Mouse (Mus musculus): Measurements from ENCODE around the gene Crybb3.
"Not testable (repeated sequence)": the region's sequence is repeated elsewhere in the genome, so short reads cannot be mapped to it uniquely, and the experiment has no call there.

The Crybb3 gene

DNA sequence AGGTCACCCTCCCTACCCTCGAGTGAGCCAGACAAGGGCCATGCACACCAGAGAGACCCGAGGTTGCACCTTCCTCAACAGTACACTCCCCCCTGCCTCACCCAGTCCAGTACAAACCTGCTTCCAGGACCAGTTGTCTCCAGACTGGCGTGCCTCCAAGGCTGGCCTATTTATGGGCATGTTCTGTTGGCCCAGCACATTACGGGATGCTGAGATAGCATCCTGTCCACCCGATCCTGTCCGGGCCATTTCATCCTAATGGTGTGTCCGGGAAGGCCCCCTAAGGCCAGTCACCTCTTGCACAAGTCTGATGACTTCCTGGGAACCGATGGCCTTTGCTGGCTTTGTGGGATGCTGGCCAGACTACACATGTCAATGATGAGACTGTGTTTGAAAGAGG lies at the start of gene Crybb3:
Gene Crybb3, minus strand, starts transcription at position 146 of the 400 bp plus-strand sequence.
- DNase-seq (ENCODE audit: low read depth, low spot score): no peak

DNA sequence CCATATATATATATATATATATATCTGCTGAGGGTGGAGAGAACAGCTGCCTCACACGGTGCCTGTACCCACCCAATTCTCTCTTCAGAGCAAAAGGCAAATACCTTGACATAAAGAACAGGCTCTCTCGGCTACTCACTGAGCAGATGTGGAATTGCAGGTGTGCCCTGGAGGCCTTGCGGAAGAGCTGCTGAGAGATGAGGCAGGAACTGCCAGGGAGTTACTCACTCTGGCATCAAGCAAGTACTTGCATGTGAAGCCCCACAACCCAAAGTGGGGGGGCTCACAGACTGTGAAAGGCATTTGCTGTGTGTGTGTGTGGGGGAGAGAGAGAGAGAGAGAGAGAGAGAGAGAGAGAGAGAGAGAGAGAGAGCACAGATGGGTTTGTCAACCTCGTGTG lies 47.0 kb upstream of the Crybb3 start:
- no peak for DNase-seq (ENCODE audit: low read depth, low spot score)

DNA sequence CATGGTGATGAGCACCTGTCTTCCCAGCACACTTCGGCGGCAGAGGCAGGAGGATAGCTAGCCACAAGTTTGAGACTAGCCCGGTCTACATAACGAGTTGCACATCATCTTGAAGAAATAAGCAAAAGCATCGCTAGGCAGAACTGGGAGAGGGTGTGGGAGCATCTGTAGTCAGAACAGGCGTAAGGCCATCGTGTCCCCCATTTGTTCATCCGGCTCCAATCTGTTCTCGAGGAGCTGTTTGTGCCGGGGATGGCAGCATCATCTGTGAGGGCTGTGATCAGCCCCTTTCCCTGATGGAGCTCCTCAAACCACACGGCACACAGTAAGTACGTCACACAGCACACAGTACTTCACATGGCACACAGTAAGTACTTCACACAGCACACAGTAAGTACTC lies 45.1 kb upstream of the Crybb3 start:
- no peak for DNase-seq (ENCODE audit: low read depth, low spot score)

DNA sequence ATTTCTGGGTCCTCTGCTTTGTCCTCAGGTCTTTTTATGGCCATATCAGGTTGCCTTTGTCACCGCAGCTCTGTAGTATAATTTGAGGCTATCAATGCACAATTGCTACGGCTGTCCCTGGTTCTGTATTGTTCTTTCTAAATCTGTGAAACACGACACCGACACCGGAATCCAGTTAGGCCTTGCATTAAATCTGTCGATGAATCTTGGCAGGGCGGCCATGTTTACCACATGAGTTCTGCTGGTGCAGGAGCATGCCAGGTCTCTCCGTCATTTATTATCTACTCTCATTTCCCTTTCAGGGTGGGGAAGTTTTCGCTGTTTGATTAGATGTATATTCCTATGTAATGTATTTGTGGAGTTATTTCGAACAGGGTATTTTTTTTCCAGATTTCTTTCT lies 42.3 kb upstream of the Crybb3 start:
- no peak for DNase-seq (ENCODE audit: low read depth, low spot score)

DNA sequence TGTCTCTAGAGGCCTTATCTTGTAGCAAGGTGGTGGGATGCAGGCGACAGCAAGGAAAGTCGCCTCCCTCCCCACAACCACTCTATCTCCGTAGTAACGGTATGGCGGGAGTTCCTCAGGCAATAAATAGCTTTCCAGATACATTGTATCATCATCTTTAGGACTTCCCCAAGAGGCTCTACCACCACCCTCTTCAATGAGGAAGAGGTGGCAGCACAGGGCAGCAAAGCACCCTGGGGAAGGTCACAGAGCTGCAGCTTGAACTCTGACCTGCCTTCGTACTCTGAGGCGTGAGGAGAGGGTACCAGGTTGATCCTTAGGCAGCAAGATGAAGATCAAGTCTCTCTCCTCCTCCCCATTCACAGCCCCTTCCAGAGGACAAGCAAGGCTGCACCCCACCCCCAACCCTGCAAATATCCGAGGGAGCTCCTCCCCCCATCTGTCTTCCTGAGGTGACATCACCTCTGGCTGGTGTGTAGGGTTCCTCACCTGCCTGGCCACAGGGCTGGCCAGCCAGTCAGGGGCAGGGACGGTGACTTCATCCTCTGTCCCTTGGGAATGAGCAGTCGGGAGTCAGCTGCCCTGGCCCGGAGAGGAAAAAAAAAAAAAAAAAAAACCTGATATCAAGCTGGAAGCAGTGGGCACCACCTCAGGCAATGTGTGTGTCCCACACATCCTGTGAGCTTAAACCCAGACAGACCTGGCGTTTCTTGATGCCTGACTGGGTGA lies 41.1 kb upstream of the Crybb3 start:
- no peak for DNase-seq (ENCODE audit: low read depth, low spot score)

DNA sequence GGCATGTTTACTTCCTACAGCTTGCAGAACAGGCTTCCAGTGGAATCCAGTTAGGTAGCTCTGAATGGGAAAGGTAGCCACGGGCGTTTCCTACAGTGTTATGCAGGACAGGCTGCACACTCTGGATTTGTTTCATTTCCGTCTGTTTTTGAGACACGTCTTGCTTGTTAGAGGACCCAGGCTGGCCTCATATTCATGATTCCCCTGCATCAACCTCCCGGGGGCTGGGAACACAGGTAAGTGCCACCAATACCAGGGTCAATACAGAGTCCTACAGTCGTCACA lies 40.1 kb upstream of the Crybb3 start:
- no peak for DNase-seq (ENCODE audit: low read depth, low spot score)

DNA sequence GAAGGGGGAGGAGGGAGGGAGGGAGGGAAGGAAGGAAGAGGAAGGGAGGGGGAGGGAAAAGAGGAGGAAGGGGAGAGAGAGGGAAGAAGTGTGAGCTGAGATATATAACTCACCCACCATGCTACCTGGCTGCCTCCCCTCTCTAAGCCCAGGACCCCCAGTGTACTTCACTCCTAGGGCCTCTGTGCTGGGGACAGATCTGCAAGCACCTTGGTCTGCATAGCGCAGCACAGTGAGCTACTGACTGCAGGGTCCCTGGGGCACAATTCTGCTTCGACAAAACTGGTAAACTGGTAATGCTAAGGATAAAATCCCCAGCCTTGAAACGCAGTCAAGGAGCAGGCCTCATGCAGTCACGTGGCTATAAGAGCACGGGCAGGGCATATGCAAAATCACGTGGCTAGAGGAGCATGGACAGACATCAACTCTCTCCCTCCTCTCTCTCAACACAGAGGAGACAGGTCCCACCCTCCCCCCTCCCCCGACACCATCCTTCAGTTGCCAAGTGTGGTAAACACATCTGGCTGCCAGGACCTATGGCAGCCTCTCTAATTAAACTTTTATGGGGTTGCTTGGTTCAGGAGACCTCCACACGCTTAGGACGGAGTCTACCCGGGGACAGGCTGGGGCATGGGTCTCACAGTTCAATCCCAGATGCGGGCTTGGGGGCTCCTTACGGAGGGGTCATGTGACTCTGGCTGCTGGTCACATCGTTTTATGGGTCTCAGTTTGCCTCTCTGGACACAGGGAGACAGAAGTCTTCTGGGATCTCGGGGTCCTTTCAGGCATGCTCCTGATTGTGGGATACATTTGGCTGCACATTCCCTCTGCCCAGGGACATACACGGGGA lies 39.6 kb upstream of the Crybb3 start:
- DNase-seq (ENCODE audit: low read depth, low spot score): no peak

DNA sequence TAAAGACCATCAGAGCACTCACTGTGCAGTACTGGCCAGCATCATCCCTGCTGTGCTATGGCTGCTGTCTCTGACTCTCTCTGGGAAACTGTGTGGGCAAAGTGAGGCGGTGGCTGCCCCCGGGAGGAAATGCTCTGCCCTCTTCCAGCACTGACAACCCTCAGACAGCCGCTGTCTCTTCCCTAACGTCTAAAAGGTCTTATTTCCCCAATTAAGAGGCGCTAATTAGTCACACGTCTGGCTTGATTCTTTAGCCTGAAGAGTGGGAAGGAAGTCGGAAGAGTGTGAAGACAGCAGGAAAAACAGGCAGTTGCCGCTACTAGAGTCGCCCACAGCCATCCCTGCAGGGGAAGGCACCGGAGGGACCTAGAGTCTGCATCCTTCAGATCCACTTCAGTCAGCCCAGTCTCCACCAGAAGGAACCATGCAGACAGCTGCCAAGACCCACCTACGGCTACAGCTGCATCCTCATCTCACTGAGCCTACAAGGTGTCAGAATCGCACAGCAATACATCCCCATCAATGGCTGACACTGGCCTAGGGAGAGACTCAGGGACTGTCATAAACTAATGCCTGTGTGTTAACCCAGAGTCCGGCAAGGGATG lies 38.6 kb upstream of the Crybb3 start:
- no peak for DNase-seq (ENCODE audit: low read depth, low spot score)

DNA sequence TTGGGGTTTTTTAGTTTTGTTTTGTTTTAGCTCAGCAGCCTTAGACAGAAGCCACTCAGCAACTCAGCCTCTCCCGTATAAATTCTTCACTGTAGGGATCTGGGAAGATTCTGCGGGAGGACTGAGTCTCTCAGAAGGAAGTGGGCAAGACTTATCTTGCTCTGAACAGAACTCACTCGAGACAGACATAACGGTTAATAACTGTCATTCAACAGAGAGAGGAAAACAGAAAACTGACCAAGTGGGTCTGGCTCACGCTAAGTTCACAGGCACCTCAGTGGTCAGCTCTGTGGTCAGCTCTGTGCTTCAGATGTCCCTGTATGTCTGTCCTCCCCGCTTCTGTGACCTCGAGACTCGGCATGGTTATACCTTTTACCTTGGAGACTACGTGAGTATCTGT lies 37.9 kb upstream of the Crybb3 start:
- DNase-seq (ENCODE audit: low read depth, low spot score): no peak

DNA sequence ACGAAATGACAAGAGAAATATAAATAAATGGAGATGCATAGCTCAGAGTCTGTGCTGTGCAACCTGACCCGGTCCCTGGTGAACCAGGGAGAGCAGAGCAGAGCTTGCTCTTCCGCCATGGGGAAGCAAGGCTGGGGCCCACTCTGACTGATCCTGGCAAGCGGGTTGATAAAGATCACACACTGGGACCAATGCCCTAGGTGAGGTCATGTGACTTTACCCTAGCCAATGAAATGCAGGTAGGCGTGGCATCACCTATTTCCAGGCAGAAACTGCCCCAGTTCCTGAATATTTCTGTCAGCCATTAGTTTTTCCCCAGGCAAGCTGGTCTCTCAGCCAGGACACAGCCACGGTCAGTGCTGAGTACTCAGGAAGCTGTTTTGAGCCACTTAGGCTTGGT lies 37.3 kb upstream of the Crybb3 start:
- no peak for DNase-seq (ENCODE audit: low read depth, low spot score)

DNA sequence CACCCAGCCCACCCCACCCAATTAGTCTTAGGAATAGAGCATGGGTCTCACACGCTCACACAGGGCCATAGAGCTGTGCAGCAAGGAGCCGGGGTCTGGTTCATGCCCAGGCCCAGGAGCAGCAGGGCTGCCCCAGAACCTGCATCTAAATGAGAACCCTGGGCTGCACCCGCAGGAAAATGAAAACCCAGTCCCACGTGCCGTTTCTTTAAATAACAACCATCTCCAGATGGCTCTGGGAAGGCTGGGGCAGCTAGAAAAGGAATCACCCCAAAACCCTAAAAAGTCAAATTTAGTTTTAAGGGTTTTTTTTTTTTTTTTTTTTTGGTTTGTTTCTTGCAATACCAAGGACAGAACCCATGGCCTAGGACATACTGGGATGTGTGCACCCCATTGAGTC lies 36.0 kb upstream of the Crybb3 start:
- DNase-seq (ENCODE audit: low read depth, low spot score): no peak

DNA sequence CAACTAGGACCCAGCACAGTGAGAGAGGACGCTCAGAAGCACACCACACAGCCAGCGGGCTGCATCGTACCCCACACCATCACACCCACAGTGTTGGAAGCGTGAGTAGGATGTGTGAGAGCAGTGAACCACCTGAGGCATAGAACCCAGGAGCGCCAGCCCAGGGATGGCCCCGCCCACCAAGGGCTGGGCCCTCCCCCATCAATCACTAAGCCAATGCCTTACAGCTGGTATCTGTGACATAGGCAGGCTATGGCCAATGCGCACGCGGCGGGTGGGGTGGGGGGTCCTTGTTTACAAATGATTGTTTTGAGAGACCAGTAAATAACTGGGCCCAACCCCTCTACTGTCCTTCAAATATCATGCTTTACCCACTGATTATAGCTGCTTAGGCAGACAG lies 34.5 kb upstream of the Crybb3 start:
- no peak for DNase-seq (ENCODE audit: low read depth, low spot score)

DNA sequence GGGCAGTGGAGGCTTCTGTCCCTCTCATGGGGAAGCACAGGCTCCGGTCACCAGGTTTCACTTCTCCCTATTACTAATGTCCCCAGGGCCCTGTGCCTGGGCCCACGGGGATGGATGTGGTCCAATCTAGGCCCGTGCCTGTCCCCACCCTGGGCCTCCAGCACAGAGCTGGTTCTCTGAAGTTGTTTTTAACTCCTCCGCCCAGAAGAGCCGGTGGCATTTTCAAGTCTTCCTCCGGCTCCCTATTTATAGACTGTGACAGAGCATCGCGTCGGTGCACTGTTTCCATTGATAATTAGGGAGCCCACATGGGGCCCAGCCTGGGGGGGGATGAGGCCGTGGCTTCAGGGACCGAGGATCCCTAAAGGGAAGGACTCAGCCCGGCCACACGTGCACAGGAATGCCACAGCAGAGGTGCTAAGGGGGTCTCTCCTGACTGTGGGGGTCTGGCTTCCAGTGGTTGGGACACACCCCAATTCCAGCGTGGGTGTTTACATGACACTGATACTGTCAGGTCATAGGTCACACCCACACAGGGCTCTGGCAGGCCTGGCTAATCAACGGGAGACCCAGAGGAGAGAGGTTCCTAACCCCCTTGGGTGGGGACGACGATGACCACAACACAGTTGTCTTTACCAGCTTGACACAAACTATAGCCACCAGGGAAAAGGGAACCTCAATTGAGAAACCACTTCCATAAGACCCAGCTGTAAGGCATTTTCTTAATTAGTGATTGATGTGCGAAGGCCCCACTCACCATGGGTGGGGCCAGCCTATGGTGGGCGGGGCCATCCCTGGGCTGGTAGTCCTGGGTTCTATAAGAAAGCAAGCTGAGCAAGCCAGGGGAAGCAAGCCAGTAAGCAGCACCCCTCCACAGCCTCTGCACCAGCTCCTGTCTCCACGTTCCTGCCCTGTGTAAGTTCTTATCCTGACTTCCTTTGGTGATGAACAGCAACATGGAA lies 33.2 kb upstream of the Crybb3 start:
- DNase-seq (ENCODE audit: low read depth, low spot score): no peak

DNA sequence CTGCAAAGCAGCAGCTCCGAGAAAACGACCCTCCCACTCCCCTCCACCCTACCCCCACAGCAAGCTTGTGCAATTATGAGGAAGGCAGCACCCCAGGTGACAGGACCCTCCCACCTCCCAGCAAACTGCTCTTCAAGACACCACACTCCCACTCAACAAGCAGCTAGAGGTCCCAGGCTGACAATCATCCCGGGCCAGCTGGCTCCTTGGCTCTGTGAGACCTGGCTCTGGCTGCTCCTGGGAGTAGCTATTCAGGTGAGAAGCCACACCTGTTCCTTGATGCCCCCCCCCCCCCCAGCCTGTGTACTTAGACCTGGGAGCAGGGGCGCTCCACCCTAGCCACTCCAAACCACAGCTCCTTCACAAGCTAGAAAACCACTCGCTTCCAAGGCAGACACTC lies 31.7 kb upstream of the Crybb3 start:
- no peak for DNase-seq (ENCODE audit: low read depth, low spot score)

DNA sequence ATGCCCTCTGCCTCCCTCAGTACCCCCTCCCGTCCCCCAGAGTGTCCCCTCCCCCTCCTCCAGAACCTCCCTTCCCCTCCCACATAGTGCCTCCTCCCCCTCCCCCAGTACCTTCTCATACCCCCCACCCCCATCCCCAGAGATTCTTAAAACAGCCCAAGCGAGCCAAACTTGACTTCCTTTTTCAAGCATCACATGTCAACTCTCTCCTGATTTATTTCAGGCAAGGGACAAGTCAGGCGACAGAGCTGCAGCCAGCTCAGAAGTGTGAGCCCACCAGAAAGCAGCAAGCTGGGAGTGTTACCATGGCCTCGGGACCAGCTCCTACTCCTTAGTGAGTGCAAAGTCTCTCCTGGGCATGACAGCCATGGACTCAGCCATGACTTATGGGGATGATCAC lies 30.0 kb upstream of the Crybb3 start:
- DNase-seq (ENCODE audit: low read depth, low spot score): no peak

DNA sequence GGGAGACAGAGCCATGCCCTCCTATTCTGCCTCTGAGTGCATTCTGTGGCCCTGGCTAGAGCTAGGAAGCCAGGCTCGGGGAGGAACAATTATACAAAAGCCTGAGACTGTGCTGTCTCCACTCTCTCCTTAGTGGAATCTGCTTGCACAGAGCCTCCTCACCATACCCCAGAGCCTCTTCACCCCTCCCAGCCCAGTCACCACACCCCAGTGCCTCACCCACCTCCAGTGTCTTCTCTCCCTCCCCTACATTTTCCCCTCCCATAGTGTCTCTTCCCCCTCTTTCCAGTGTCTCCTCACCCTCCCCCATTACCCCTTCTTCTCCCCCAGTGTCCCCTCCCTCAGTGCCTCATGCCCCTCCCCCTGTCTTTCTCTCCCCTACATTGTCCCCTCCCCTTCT lies 29.5 kb upstream of the Crybb3 start:
- no peak for DNase-seq (ENCODE audit: low read depth, low spot score)

DNA sequence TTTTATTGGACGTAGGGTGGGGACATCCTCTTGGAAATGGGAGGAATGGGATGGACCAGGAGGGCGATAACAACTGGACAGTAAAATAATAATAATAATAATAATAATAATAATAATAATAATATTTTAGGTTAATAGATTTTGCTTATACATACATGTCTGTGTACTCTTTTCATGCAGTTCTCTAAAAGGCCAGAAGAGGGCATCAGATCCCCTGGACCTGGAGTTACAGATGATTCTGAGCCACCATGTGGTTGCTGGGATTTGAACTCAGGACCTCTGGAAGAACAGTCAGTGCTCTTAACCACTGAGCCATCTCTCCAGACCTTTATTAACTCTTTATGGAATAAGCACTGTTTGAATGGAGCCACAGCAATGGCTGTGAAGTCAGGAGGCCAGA lies 28.3 kb upstream of the Crybb3 start:
- not testable (repeated sequence) for DNase-seq (ENCODE audit: low read depth, low spot score)

DNA sequence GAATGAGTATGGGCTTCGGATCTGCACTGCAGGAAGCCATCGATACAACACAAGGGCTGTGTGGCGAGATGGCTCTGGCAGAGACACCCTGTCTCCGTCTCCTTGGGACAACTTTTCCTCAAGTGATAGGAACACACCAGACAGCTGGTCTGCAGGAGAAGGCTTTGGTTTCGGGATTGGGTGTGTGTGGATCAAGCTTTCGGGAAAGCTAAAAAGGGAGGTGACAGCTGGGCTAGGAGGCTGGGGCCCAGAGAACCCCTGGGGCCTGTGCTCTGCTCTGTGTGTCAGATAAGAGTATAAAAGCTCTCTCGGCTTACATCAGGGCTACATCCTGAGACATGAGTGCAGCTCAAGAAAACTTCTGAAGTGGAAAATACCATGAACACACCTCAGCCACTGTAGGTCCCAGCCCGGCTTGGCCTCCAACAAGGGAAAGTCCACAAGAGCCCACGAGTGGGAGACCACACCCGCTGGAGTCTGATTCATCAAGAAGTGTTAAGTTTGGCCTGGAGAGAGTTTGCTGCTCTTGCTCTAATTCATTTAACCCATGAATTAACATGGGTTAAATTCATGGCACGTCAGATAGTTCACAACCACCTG lies 26.9 kb upstream of the Crybb3 start:
- no peak for DNase-seq (ENCODE audit: low read depth, low spot score)

DNA sequence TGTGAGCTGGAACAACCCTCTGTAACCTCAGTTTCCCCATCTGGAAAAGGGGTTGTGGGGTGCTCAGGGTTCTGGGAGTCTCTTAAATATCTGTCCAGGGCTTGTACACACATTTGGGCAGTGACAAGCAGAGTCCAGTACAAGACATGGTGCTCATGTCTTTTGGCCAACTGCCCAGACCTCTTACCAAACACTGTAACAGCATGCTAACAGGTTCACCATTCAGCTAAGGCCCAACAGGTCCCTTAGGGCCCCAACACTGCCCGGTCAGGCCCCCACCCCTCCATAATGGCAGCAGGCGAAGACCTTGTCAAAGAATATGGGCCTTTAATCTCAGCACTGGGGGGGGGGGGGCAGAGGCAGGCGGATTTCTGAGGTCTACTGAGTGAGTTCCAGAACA lies 26.3 kb upstream of the Crybb3 start:
- DNase-seq (ENCODE audit: low read depth, low spot score): no peak

DNA sequence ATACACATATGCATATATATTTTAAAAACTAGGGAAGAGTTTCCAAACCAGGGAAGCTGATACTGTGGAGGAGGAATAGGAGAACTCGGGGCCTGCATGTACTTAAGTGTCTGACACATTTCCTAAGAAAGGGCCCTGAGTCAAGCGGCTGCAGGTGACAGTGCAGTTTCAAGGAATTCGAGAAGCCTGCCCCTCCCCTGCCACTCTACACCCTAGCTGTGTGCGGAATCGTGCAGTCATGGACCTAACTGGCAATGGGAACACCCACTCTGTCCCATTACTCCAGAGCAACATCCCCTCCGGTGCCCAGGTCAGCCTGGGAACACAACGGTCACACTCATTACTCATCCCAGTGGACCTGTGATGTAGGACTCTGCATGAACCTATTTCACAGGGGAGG lies 25.2 kb upstream of the Crybb3 start:
- DNase-seq (ENCODE audit: low read depth, low spot score): no peak

DNA sequence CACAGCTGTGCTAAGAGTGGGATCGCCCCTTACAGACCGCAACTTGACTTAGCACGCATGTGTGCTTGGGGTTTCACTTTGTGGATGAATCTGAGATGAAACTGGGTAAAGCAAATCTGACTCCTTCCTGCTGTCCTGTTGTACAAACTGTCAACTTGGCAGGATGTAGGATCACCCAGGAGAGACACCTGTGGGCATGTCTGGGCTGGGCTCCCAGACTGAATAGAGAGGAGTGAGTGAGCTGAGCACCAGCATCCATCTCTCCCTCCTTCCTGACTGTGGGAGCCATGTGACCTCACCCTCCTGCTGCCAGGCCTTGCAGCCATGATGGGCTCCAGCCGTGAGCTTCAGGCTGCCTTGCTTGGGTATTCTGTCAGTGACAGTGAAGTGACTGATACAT lies 24.1 kb upstream of the Crybb3 start:
- no peak for DNase-seq (ENCODE audit: low read depth, low spot score)

DNA sequence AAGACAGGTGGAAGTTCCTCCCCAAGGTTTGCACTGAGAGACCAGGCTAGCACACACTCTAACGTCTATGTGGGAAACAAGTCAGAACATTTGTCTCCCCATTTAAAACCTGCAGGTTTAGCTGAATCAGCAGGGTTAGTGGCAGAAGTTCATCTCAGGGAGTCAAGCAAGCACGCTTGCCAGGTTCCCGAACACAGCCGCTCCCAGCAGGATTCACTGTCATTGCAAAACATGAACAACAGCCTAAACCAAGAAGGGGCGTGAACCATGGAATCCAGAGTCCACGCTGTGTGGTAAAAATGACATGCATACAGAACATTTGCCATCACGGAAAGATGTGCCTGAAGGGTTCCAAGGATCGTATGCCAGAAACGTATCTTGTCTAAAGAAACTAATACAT lies 23.7 kb upstream of the Crybb3 start:
- DNase-seq (ENCODE audit: low read depth, low spot score): no peak
